Mouse (Mus musculus) adrenal gland, postnatal 14 days (tissue): ENCODE measurements around the gene 2610008E11Rik. TPM values are rescaled to one million over a fixed set of nuclear protein-coding genes. Genes with fewer than 3 reads are reported as not detected.
"Not testable (repeated sequence)": the region's sequence is repeated elsewhere in the genome, so short reads cannot be mapped to it uniquely, and the experiment has no call there.

Experiments used
- DNase-seq: peaks from one replicate; pipeline ENCODE4 v3.0.0; 2021; ENCODE audit warnings: mixed read lengths
- long read RNA-seq, 2 experiments: library from polyadenylated mRNA; stranded (forward); transcript quantifications; one replicate each; pipeline ENCODE4 v2.0.0; 2021
- total RNA-seq: library from RNA; stranded (reverse); gene quantifications from 2 replicates; pipeline ENCODE4 v1.2.3, GENCODE M21; 2021

The 2610008E11Rik gene
- total RNA-seq = 14.4 and 18.8 TPM in 2 replicates
- long read RNA-seq, experiment 1, full-length matches to known transcripts = 8 of 13 reads
- long read RNA-seq, experiment 1, partial matches to known transcripts = 0 of 13 reads
- long read RNA-seq, experiment 1, other reads (novel, unspliced or antisense) = 5 of 13 reads
- long read RNA-seq, experiment 2, full-length matches to known transcripts = 5 of 8 reads
- long read RNA-seq, experiment 2, partial matches to known transcripts = 0 of 8 reads
- long read RNA-seq, experiment 2, other reads (novel, unspliced or antisense) = 3 of 8 reads

DNA sequence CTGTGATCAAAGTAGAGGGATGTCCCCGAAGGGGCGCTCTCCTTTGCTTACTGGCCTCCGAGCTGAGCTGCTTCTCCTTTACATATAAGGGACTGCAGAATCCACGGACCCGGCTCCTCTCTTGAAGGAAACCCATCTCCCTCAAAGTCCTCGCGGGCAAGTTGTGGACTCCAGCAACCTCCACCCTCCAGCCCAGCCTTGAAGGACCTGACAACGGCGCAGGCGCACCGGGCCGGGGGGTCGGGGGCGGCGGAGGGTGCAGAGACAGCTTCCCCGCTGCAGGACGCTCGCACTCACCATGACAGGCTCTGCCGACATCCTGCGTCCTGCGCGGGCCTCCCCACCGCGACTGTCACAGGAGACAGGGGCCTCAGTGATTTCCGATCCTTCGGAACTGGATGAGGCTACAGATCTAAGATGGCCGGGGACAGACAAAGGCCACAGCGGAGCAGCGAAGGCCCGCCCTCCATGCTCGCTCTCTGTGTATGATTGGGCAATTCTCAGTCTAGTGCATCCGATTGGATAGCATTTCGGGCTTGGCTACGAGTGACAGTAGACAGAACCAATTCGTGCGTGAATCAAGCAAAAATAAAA, at the start of gene 2610008E11Rik:
2610008E11Rik (minus strand) TSS at position 440 of the 594 bp plus-strand sequence.
- DNase-seq = peak; percentile 93

DNA sequence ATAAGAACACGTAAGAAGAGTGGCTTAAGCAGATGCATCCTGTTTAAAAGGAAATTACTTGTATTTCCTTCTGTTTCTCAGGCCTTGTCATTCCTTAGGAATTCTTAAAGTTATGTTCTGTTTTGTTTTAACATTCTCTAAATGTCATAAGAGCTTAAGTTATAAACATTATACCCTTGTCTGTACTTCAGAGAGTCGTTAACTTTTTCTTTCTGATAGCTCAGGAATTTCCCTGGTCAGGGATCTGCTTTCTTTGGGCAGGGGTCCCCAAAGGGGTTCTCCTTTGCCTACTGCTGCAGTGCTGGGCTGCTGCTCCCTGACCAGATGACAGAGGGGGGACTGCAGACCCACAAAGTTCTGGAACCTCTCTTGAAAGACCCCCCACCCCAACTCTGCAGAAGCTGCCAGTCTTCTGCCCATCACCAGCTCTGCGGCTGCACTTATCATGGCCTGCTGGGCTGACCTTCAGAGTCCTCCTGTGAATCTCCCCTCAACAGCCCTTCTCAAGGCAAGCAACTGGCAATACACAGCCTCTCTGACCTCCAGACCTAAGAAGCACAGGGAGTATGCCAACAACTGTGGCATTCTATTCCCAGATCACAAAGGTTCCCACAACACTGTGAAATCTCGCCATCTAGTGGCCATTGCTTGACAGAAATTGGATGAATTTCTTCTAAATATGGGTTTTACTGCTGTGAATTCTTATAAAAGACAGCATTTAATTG, 18.9 kb upstream of the 2610008E11Rik start:
- DNase-seq = peak; percentile 78

GRCm38 (mm10) chr10:79115085-79115484, 17.7 kb upstream of the 2610008E11Rik start:
- DNase-seq = no peak

- no peak for DNase-seq
Observed at GRCm38 (mm10) chr10:79110482-79110881, 13.1 kb upstream of the 2610008E11Rik start.

- no peak for DNase-seq
Observed at GRCm38 (mm10) chr10:79109156-79109555, 11.8 kb upstream of the 2610008E11Rik start.

DNA sequence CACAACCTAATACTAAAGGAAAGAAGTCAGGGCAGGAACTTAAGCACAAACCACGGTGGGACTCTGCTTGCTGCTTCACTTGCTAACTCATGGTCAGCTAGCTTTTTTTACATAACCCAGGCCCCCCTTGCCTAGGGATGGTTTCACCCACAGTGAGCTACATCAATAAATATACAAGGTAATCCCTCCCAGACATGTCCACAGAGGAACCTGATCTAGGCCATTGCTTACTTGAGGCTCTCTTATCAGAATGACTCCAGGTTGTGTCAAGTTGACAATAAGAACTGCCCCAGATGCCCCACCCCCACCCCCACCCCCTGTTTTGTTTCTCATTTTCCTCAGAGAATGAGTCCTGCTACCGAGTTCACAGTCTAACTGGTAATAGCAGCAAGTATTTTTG, 10.1 kb upstream of the 2610008E11Rik start:
- DNase-seq = no peak

DNA sequence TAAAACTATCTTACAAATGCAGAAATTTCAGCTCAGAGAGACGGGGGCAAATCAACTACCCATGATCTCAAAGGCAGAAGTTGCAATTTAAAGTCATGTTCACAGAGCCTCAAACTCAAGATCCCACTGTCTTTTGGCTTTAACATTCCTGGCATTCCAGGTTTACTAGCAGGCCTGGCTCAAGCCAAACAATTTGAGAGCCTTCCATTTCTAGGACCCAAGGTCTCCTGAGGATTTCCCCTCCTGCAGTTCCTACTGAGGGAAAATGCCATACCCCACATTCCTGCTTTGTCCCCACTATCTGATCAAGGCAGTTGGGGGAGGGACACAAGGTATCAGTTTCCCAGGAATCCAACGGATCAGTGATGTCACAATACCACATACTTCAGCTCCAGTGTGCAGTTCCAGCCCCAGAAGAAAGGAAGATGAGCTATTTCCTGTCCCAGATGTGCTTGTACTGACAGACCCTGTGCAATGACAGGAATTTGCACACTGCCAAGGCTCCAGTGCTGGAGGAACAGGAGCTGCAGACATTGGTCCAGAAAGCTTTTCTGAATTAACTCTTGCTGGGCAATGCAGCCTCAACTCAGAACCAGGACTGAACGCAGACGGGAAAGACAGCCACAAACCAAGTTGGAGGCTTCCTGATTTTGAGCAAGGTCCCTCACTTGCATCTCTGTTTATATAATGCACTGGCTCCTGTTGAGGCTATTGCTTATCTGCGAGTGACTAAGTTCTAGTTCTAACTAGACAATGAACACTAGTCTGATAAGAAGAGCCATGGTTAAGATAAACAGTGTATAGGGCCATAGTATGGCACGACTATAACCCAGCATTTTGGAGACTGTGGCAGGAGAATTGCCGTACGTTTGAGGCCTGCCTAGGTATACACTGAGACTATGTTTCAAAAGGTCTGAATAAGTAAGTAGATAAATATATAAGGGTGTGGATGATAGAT, 9.2 kb upstream of the 2610008E11Rik start:
- no peak for DNase-seq

- DNase-seq = no peak
Observed at GRCm38 (mm10) chr10:79096706-79097105, 694 bp downstream of the 2610008E11Rik start.

DNA sequence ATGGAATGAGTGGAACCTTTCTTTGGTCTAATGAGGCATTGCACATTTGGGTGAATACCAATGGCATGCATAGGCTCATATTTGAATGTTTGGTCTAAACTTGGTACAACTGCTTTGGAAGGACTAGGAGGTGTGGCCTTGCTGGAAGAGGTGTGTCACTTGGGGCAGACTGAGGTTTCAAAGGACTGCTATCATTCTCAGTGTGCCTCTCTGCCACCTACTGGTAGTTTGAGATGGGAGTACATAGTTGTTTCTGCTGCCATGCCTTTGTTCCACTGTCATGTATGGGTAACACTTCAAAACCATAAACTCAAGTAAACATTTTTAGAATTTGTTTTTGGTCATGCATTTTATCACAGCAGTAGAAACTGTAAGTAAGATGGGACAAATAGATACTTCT, 5.7 kb downstream of the 2610008E11Rik start:
- no peak for DNase-seq

DNA sequence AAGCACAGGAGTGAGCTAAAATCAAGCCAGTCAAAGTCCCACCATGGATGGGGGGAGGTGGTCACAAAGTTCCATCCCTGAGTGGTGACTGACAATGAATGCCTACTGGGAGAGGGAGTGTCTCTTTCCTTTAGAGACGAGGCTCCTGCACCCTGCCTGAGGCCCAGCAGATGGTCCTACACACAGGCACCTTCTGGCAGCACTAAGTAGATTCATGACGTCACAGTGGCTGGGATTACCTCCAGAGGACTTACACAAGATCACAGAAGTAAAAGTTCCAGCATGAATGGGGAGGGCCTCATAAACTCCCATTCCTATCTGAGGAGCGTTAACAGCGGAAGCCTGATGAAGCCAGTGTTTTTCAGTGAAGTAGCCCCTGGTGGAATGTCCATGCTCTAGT, 8.4 kb downstream of the 2610008E11Rik start:
- no peak for DNase-seq

DNA sequence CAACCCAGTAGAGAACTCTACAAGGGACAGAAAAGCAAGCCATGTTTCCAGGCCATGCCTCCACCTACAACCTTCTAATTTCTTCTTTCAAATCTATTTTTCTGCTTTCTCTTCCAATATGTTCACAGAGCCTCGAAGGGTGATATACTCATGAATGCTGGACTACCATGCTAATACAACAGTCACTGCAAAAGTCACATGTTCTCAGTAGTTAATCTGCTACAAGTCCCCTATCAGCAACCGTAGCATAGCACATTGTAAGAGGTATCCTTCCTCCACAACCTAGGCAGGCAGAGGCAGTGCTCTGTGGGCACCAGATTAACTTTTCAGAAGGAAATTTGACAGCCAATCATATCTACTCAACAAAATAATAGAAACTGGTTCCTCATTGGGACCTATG, 10.8 kb downstream of the 2610008E11Rik start:
- no peak for DNase-seq

DNA sequence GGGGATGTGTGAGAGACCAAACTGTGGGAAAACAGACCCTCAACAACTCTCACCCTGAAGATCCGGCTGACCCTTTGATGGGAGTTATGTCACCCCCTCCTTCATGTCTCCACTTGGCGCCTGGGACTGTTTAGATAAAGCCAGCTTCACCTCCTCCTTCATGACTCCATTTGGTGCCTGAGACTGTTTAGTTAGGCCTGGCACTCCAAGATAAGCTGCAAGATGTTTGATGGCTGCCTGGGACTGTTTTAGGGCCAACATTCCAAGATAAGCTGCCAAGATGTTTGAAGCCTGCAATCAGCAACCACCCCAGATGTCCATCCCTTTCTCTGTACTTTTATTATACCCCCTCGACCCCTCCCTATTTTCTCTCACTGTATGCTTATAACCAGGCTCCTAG, 40.0 kb downstream of the 2610008E11Rik start:
- not testable (repeated sequence) for DNase-seq

- DNase-seq = not testable (repeated sequence)
Observed at GRCm38 (mm10) chr10:79042457-79042856, 54.9 kb downstream of the 2610008E11Rik start.

DNA sequence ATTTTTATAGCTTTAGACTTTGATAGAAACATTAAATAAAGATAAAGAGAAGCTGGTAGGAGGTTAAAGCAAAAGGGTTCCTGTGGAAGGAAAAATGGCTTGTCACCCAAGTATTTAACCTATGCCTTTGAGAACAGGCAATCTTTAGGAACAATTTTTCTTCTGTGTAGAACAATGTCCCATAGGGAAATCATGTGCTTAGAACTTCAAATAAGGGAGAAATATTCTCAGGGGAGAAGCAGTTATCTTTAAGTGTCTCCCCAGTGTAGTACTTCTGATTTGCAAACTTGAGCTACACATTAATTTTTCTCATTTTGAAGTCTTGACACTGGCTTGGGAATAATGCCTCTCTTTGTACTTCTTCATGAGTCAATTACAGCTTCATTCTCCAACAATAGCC, 69.0 kb downstream of the 2610008E11Rik start, which contains the start of gene Olfr57:
Olfr57 (plus strand) TSS at position 301 of the 400 bp plus-strand sequence.
- no peak for DNase-seq

Other genes starting within 250 kb of the 2610008E11Rik start
- not detected in 2 replicates for gene Olfr1356, start 245.4 kb downstream of the 2610008E11Rik start, total RNA-seq
- not detected in 2 replicates for gene Olfr1355, start 222.1 kb downstream of the 2610008E11Rik start, total RNA-seq
- not detected in 2 replicates for gene Olfr1354, start 184.4 kb downstream of the 2610008E11Rik start, total RNA-seq
- gene Olfr8, start 147.0 kb downstream of the 2610008E11Rik start, total RNA-seq = not detected in 2 replicates
- not detected in 2 replicates for gene Olfr1353, start 134.3 kb downstream of the 2610008E11Rik start, total RNA-seq
- not detected in 2 replicates for gene Olfr1352, start 116.5 kb downstream of the 2610008E11Rik start, total RNA-seq
- not detected in 2 replicates for gene Olfr1351, start 85.1 kb downstream of the 2610008E11Rik start, total RNA-seq
- not detected in 2 replicates for gene Olfr57, start 68.9 kb downstream of the 2610008E11Rik start, total RNA-seq
- gene Vmn2r80, start 51.2 kb upstream of the 2610008E11Rik start, total RNA-seq = not detected in 2 replicates
- not detected in 2 replicates for gene Vmn2r81, start 150.1 kb upstream of the 2610008E11Rik start, total RNA-seq